Mouse (Mus musculus) urinary bladder, postnatal 0 days (tissue): ENCODE measurements around the gene Spem2. TPM values are rescaled to one million over a fixed set of nuclear protein-coding genes. Genes with fewer than 3 reads are reported as not detected.

ENCODE experiments used
- polyA plus RNA-seq: library from polyadenylated mRNA; unstranded; fragments of >200 nt; fragmentation: Nextera tagmentation; extraction: Ambion mirVana; gene quantifications from 2 replicates; pipeline ENCODE4 v1.2.1, GENCODE M21; 2015

Gene Spem2
- polyA plus RNA-seq = not detected in 2 replicates

GRCm38 (mm10) chr11:69818365-69818764, at the start of gene Spem2:
Spem2 (minus strand) TSS chr11:69818465.

GRCm38 (mm10) chr11:69858113-69858998, 40.1 kb upstream of the Spem2 start, which contains the start of gene Tnk1:
Tnk1 (minus strand) TSS chr11:69858730.

DNA sequence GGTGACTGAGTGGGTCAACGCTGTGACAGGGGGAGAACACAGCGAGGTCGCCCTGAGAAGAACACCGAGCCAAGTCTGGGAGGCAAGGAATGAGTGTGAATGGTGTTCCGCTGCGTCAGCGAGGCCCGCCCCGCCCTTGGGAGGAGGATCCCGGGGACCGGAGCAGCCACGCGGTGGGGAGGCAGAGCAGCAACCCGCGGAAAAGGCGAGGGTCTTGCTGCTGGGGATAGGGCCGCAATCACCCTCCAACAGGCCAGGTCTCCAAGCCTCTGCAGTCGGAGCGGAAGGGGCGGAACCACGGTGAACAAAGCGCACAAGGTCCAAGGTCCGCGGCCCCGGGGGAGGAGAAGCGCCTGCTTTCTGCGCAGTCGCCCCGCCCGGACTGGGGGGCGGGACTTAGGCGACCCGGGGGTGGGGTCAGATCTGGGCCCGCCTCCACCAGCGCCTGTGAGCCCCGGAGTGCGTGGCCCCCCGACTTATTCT, 28.0 kb upstream of the Spem2 start, which contains the start of gene Plscr3:
Gene Plscr3 (plus strand): TSS at position 179 of the 483 bp plus-strand sequence.

GRCm38 (mm10) chr11:69837952-69838713, 19.9 kb upstream of the Spem2 start, which contains the start of gene Tmem256:
Tmem256 (plus strand) TSS chr11:69838514.

DNA sequence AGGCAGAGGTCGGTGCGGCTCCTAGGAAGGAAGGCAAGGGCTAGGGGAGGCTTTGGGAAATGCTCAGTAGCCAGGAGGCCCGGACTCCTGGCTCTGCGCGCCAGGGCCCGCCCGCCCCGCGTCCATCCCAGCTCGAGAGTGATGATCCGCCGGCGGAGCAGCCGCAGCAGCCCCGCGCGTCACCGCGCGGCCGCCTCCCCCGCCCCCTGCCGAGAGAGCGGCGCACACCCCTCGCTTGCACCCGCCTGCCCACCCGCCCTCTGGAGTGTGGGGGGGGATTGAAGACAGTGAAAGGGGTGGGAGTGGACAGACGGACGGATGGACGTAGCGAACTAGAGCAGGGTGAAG, 19.3 kb upstream of the Spem2 start, which contains the start of gene Nlgn2:
Gene Nlgn2 (minus strand): TSS at position 181 of the 348 bp plus-strand sequence.

DNA sequence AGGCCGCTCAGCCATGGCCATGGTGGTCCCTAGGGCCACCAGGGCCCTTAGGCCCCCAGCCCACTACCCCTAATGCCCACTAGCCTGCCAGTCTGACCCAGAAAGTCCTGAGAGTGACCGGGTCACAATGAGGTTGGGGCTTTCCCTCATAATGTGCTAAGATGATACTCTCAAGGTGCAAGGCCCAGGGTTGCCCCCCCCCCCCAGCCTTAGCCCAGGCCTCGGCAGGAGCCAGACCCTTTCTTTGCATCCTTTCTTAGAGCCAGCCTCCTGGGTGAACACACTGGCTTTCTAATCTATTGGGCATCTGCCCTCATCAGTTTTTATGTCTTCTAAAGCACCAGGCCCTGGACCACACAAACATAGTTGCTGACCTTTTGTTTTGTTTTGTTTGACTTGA, 3.8 kb upstream of the Spem2 start, which contains the start of gene Spem1:
Gene Spem1 (minus strand): TSS at position 101 of the 400 bp plus-strand sequence.

DNA sequence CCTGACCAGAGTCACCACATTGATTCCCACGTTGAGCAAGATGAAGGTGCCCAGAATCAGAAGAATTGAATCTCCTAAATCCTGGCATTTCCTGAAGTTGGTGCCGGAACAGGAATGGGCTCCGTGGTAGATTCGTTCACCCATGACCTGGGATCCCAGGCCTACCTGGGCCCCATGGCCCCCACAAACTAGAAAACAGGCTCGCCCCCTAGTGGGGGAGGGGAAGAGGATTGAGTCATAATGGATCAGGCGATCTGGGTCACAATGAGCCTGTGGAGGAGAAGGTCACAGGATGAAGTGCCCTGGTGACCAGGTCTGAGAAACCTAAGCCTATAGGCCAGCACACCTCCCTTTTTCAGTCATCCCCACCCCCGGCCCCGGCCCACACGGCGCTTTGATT, 3.1 kb downstream of the Spem2 start, which contains the start of gene Gm39566:
Gene Gm39566 (minus strand): TSS at position 144 of the 400 bp plus-strand sequence.

GRCm38 (mm10) chr11:69804972-69805909, 13.0 kb downstream of the Spem2 start, which contains the start of gene Tmem102:
Tmem102 (minus strand) TSS chr11:69805624.

GRCm38 (mm10) chr11:69801379-69801977, 16.8 kb downstream of the Spem2 start, which contains the start of gene Fgf11:
Fgf11 (minus strand) TSS chr11:69801857.

GRCm38 (mm10) chr11:69795168-69795982, 22.9 kb downstream of the Spem2 start, which contains the start of gene Chrnb1:
Chrnb1 (minus strand) TSS chr11:69795943.

Other genes with a start within 250 kb of the Spem2 start
- 8.2 and 8.8 TPM in 2 replicates for gene Wrap53, start 238.2 kb downstream of the Spem2 start, polyA plus RNA-seq
- gene Trp53, start 238.1 kb downstream of the Spem2 start, polyA plus RNA-seq = 44.4 and 46.3 TPM in 2 replicates
- 13.2 and 14.4 TPM in 2 replicates for gene Atp1b2, start 212.5 kb downstream of the Spem2 start, polyA plus RNA-seq
- not detected in 2 replicates for gene Shbg, start 200.6 kb downstream of the Spem2 start, polyA plus RNA-seq
- gene Sat2, start 196.4 kb downstream of the Spem2 start, polyA plus RNA-seq = 19.2 and 22.9 TPM in 2 replicates
- 12.5 and 13.6 TPM in 2 replicates for gene Fxr2, start 185.5 kb downstream of the Spem2 start, polyA plus RNA-seq
- gene Sox15, start 163.2 kb downstream of the Spem2 start, polyA plus RNA-seq = 3.2 and 7.1 TPM in 2 replicates
- gene Mpdu1, start 155.8 kb downstream of the Spem2 start, polyA plus RNA-seq = 33.5 and 41.2 TPM in 2 replicates
- gene Cd68, start 152.3 kb downstream of the Spem2 start, polyA plus RNA-seq = 27.9 and 48.1 TPM in 2 replicates
- gene Eif4a1, start 146.0 kb downstream of the Spem2 start, polyA plus RNA-seq = 378 and 433 TPM in 2 replicates
- gene Senp3, start 136.4 kb downstream of the Spem2 start, polyA plus RNA-seq = 46.3 and 49.8 TPM in 2 replicates
- gene Tnfsf13, start 132.7 kb downstream of the Spem2 start, polyA plus RNA-seq = 0.47 and 0.62 TPM in 2 replicates
- 17.2 and 17.8 TPM in 2 replicates for gene Tnfsf12, start 122.6 kb downstream of the Spem2 start, polyA plus RNA-seq
- gene Tnfsfm13, start 122.4 kb downstream of the Spem2 start, polyA plus RNA-seq = 4.7 and 5.4 TPM in 2 replicates
- gene Polr2a, start 59.8 kb downstream of the Spem2 start, polyA plus RNA-seq = 9.3 and 10.3 TPM in 2 replicates
- gene Slc35g3, start 56.5 kb downstream of the Spem2 start, polyA plus RNA-seq = not detected in 2 replicates
- 3.9 and 4.3 TPM in 2 replicates for gene Zbtb4, start 52.6 kb downstream of the Spem2 start, polyA plus RNA-seq
- 5.9 and 6.9 TPM in 2 replicates for gene Chrnb1, start 22.5 kb downstream of the Spem2 start, polyA plus RNA-seq
- 0.78 and 0.86 TPM in 2 replicates for gene Fgf11, start 16.6 kb downstream of the Spem2 start, polyA plus RNA-seq
- 13.7 TPM in 2 replicates for gene Tmem102, start 12.8 kb downstream of the Spem2 start, polyA plus RNA-seq
- not detected in 2 replicates for gene Gm39566, start 3.2 kb downstream of the Spem2 start, polyA plus RNA-seq
- 0.25 TPM in 1 of 2 replicates, not detected in the other for gene Spem1, start 3.7 kb upstream of the Spem2 start, polyA plus RNA-seq
- 3.0 and 3.5 TPM in 2 replicates for gene Nlgn2, start 19.3 kb upstream of the Spem2 start, polyA plus RNA-seq
- gene Tmem256, start 20.0 kb upstream of the Spem2 start, polyA plus RNA-seq = 421 and 430 TPM in 2 replicates
- gene Plscr3, start 27.9 kb upstream of the Spem2 start, polyA plus RNA-seq = 94.6 and 111 TPM in 2 replicates
- 6.2 and 6.4 TPM in 2 replicates for gene Tnk1, start 40.3 kb upstream of the Spem2 start, polyA plus RNA-seq
- not detected in 2 replicates for gene Tmem95, start 59.6 kb upstream of the Spem2 start, polyA plus RNA-seq
- gene Kctd11, start 62.9 kb upstream of the Spem2 start, polyA plus RNA-seq = 9.2 and 10.3 TPM in 2 replicates
- gene Acap1, start 77.1 kb upstream of the Spem2 start, polyA plus RNA-seq = 0.14 and 0.47 TPM in 2 replicates
- 2.4 and 2.8 TPM in 2 replicates for gene 2810408A11Rik, start 82.5 kb upstream of the Spem2 start, polyA plus RNA-seq
- gene Neurl4, start 82.6 kb upstream of the Spem2 start, polyA plus RNA-seq = 3.3 and 4.0 TPM in 2 replicates
- 40.4 and 40.8 TPM in 2 replicates for gene Gps2, start 95.4 kb upstream of the Spem2 start, polyA plus RNA-seq
- gene Eif5a, start 103.5 kb upstream of the Spem2 start, polyA plus RNA-seq = 1,055 and 1,123 TPM in 2 replicates
- 0.54 and 1.3 TPM in 2 replicates for gene Ybx2, start 117.3 kb upstream of the Spem2 start, polyA plus RNA-seq
- 181 and 186 TPM in 2 replicates for gene Slc2a4, start 129.7 kb upstream of the Spem2 start, polyA plus RNA-seq
- gene Cldn7, start 146.3 kb upstream of the Spem2 start, polyA plus RNA-seq = 61.3 and 78.2 TPM in 2 replicates
- gene Ctdnep1, start 162.7 kb upstream of the Spem2 start, polyA plus RNA-seq = 17.5 and 18.5 TPM in 2 replicates
- 83.8 and 90.4 TPM in 2 replicates for gene Elp5, start 164.1 kb upstream of the Spem2 start, polyA plus RNA-seq
- 483 and 506 TPM in 2 replicates for gene Gabarap, start 172.7 kb upstream of the Spem2 start, polyA plus RNA-seq
- 46.2 and 46.3 TPM in 2 replicates for gene Phf23, start 177.3 kb upstream of the Spem2 start, polyA plus RNA-seq
- 13.4 and 13.8 TPM in 2 replicates for gene Dvl2, start 182.1 kb upstream of the Spem2 start, polyA plus RNA-seq
- gene Acadvl, start 196.9 kb upstream of the Spem2 start, polyA plus RNA-seq = 89.2 and 94.2 TPM in 2 replicates
- gene Dlg4, start 198.5 kb upstream of the Spem2 start, polyA plus RNA-seq = 4.8 and 5.2 TPM in 2 replicates
- 0.23 and 0.55 TPM in 2 replicates for gene Asgr1, start 235.6 kb upstream of the Spem2 start, polyA plus RNA-seq